Mouse (Mus musculus) CH12.LX (cell line): ENCODE measurements around the gene Gm27029. TPM values are rescaled to one million over a fixed set of nuclear protein-coding genes. Genes with fewer than 3 reads are reported as not detected.

Experiments used
- DNase-seq: peaks from one replicate; pipeline ENCODE4 v3.0.0-alpha.2; 2013; ENCODE audit errors: extremely low read depth
- H3K27ac ChIP-seq: 2 replicates; pipeline ENCODE4 v1.5.1; 2012; ENCODE audit warnings: low read depth, mild to moderate bottlenecking, control low read depth, moderate library complexity; ENCODE audit not compliant: insufficient read depth
- H3K27me3 ChIP-seq: replicated peaks from 2 replicates; pipeline ENCODE3; 2012; ENCODE audit warnings: inconsistent platforms
- H3K36me3 ChIP-seq, 2 experiments: replicated peaks in 1 of 2; 2 replicates each; pipeline versions ENCODE3 to v1.6.1; 2012; ENCODE audit warnings: inconsistent platforms in 1 of 2, low read length in 1 of 2, mild to moderate bottlenecking in 1 of 2, mixed read lengths in 1 of 2, moderate library complexity in 1 of 2; ENCODE audit not compliant: control insufficient read depth in 1 of 2, insufficient read depth in 1 of 2
- H3K4me1 ChIP-seq, 2 experiments: 2 replicates each; pipeline ENCODE4 v1.6.1; 2012; ENCODE audit warnings: inconsistent platforms in 1 of 2, moderate library complexity in 1 of 2; ENCODE audit not compliant: insufficient read depth in 2 of 2, control insufficient read depth in 1 of 2
- H3K4me2 ChIP-seq: 2 replicates; pipeline ENCODE4 v1.6.1; 2012; ENCODE audit warnings: low read depth, mild to moderate bottlenecking, control low read depth; ENCODE audit not compliant: poor library complexity, insufficient read depth, severe bottlenecking
- H3K4me3 ChIP-seq, 3 experiments: fragments of 150-350 bp in 1 of 3; sonication (generic) in 1 of 3; replicated peaks in 1 of 3; 2 replicates each; pipeline versions ENCODE3 to v1.5.1; 2011 to 2012; ENCODE audit warnings: low read depth in 2 of 3, low read length in 2 of 3, mild to moderate bottlenecking in 2 of 3, moderate library complexity in 2 of 3, control low read depth in 1 of 3, improper control_type of control experiment in 1 of 3, inconsistent platforms in 1 of 3, mixed read lengths in 1 of 3; ENCODE audit not compliant: poor library complexity in 1 of 3
- H3K79me2 ChIP-seq: replicated peaks from 2 replicates; pipeline ENCODE4 v1.6.1; 2012; ENCODE audit warnings: mild to moderate bottlenecking, moderate library complexity; ENCODE audit not compliant: control insufficient read depth, poor library complexity, insufficient read depth, severe bottlenecking; ENCODE audit errors: extremely low read depth
- H3K9ac ChIP-seq: 2 replicates; pipeline ENCODE4 v1.6.1; 2012; ENCODE audit warnings: low read depth, mild to moderate bottlenecking, control low read depth, moderate library complexity; ENCODE audit not compliant: insufficient read depth
- H3K9me3 ChIP-seq: replicated peaks from 2 replicates; pipeline ENCODE3; 2012; ENCODE audit warnings: low read length, inconsistent platforms, mixed read lengths
- CHD1 ChIP-seq: IDR thresholded peaks from 2 replicates; pipeline ENCODE4 v1.6.1; 2012; ENCODE audit warnings: low read depth, low read length, improper control_type of control experiment, inconsistent platforms
- CHD2 ChIP-seq: IDR thresholded peaks from 2 replicates; pipeline ENCODE4 v1.6.1; 2011; ENCODE audit warnings: low read length, improper control_type of control experiment
- GABPA ChIP-seq: IDR thresholded peaks from 2 replicates; pipeline ENCODE4 v1.6.1; 2012; ENCODE audit warnings: low read depth, low read length, improper control_type of control experiment, inconsistent platforms; ENCODE audit not compliant: insufficient replicate concordance
- IRF4 ChIP-seq: IDR thresholded peaks from 2 replicates; pipeline ENCODE4 v1.6.1; 2014; ENCODE audit warnings: low read depth, mild to moderate bottlenecking, inconsistent platforms, low read length, improper control_type of control experiment
- MAFK ChIP-seq: IDR thresholded peaks from 2 replicates; pipeline ENCODE4 v1.6.1; 2011; ENCODE audit warnings: low read length, improper control_type of control experiment; ENCODE audit not compliant: insufficient replicate concordance
- MAX ChIP-seq: IDR thresholded peaks from 2 replicates; pipeline ENCODE4 v1.6.1; 2011; ENCODE audit warnings: low read length, improper control_type of control experiment
- MEF2A ChIP-seq: IDR thresholded peaks from 2 replicates; pipeline ENCODE4 v1.6.1; 2014; ENCODE audit warnings: low read depth, mild to moderate bottlenecking, inconsistent platforms, low read length, improper control_type of control experiment, borderline replicate concordance
- MYC ChIP-seq: IDR thresholded peaks from 2 replicates; pipeline ENCODE4 v1.6.1; 2011; ENCODE audit warnings: low read depth, mild to moderate bottlenecking, improper control_type of control experiment, low read length
- NRF1 ChIP-seq: IDR thresholded peaks from 2 replicates; pipeline ENCODE4 v1.6.1; 2014; ENCODE audit warnings: low read depth, mild to moderate bottlenecking, inconsistent platforms, low read length, improper control_type of control experiment, moderate library complexity
- PAX5 ChIP-seq: IDR thresholded peaks from 2 replicates; pipeline ENCODE4 v1.6.1; 2012; ENCODE audit warnings: low read length, inconsistent platforms, mixed read lengths
- RAD21 ChIP-seq: IDR thresholded peaks from 2 replicates; pipeline ENCODE4 v1.6.1; 2011; ENCODE audit warnings: low read depth, mild to moderate bottlenecking, low read length, improper control_type of control experiment, moderate library complexity
- RCOR1 ChIP-seq: conservative IDR thresholded peaks from 2 replicates; pipeline ENCODE4 v1.6.1; 2012; ENCODE audit warnings: low read depth, mild to moderate bottlenecking, inconsistent platforms, low read length, improper control_type of control experiment
- USF1 ChIP-seq: IDR thresholded peaks from 2 replicates; pipeline ENCODE4 v1.6.1; 2014; ENCODE audit warnings: low read depth, mild to moderate bottlenecking, inconsistent platforms, low read length, improper control_type of control experiment
- USF2 ChIP-seq: conservative IDR thresholded peaks from 2 replicates; pipeline ENCODE4 v1.6.1; 2011; ENCODE audit warnings: low read depth, low read length, improper control_type of control experiment
- ZKSCAN1 ChIP-seq: IDR thresholded peaks from 2 replicates; pipeline ENCODE4 v1.6.1; 2012; ENCODE audit warnings: low read depth, inconsistent platforms, low read length, improper control_type of control experiment, borderline replicate concordance
- dilution Hi-C: fragments of 300-500 bp; cut with MboI; formaldehyde crosslinking; loops from 2 replicates; pipeline ENCODE4 v1.14.3; 2020; ENCODE audit warnings: low sequenced_read_pairs; ENCODE audit not compliant: extremely low pct_unique_long_range_greater_than_20kb, extremely low pct_ligation_motif_present
- in situ Hi-C: fragments of 300-500 bp; cut with MboI; formaldehyde crosslinking; loops from 3 replicates; pipeline ENCODE4 v1.14.3; 2019; ENCODE audit warnings: low sequenced_read_pairs, low pct_ligation_motif_present, low pct_unique_long_range_greater_than_20kb, mixed read lengths
- polyA plus RNA-seq: library from polyadenylated mRNA; unstranded; fragments of >175 nt; gene quantifications from 2 replicates; pipeline ENCODE4 v1.2.1, GENCODE M21; 2012; ENCODE audit warnings: low read depth; ENCODE audit not compliant: insufficient read length
- total RNA-seq, 2 experiments: library from RNA; depleted of rRNA; stranded (reverse); fragments of 300-350 nt in 1 of 2; fragments of >200 nt in 1 of 2; gene quantifications; 2 replicates each; pipeline ENCODE4 v1.2.3; 2012 to 2014

The Gm27029 gene
- total and polyA plus RNA-seq, 3 experiments: 1.7 to 8.3 (median 6.2) TPM

DNA sequence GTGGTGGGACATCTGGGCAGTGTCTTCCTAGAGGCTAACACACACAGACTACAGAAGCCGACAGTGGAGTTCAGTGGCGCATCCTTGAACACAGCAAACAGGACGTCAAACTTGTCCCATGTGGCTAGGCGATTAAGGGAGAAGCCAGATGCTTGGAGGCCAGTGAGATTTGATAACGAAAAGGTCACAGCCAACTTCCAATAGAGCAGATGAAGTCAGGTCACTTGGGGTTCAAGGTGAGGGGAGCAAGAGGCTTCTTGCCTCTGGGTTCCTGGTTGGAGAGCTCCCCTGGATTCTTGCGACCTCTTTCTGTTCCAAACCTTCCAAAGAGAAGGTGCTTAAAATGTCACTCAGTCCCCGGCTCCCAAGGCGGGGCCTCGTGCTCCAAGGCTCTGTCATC lies 64.8 kb downstream of the Gm27029 start:
- Histone ChIP-seq H3K4me2 (no peak overlapping the region), H3K4me1 (peaks cover 4 to 14% of the 10 kb centered on the region in 2 experiments; a peak in 3 of 4 replicates), H3K4me3 (no peak overlapping the region), H3K36me3 (no peaks in the 10 kb centered on the region), H3K27ac (no peak overlapping the region), H3K9me3 (no peaks in the 10 kb centered on the region), H3K27me3 (peaks cover 2% of the 10 kb centered on the region), H3K79me2 (no peaks in the 10 kb centered on the region), H3K9ac (no peak overlapping the region)
- in situ Hi-C loops: no loop called here
- TF ChIP-seq MAX (no peak), ZKSCAN1 (no peak), GABPA (no peak), CHD1 (no peak), MYC (no peak)
- TF ChIP-seq, all 38 proteins: peak for 0
- dilution Hi-C loops: no loop called here
- no peak for DNase-seq

DNA sequence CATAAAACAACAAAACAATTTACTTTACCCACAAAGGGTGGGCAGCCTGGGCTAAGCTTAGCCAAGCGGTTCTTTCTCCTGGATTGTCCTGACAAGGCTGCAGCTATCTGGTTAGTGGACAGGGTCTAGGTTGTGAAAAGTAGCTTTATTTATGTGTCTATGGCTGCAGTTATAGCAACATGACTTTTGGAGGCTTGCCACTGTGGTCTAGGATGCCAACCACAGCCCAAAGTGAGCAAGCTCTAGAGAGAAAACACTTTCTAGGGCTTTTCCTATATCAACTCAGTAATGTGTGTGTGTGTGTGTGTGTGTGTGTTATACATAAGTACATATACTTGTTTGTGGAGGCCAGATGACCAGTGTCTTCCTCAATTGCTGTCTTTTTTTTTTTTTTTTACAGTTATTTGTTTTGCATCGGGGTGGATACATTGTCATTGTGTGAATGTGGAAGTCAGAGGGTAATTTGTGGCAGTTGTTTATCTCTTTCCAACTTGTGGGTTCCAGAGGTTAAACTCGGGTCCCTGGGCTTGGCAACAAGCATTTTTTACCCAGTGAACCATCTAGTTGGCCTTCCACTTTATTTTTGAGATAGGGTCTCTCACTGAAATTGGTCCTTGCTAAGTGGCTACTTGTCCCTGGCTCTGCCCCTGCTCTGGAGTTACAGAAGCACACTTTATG lies 67.0 kb downstream of the Gm27029 start:
- dilution Hi-C loops: no loop called here
- no peak overlapping the region for H3K4me3 ChIP-seq
- TF ChIP-seq ZKSCAN1 (no peak), USF1 (no peak), MEF2A (no peak), USF2 (no peak), CHD2 (no peak), RAD21 (no peak), PAX5 (no peak), GABPA (no peak), IRF4 (no peak), RCOR1 (no peak), NRF1 (no peak), MAFK (no peak)
- TF ChIP-seq, all 38 proteins: peak for 0
- no peak for DNase-seq
- H3K27me3 ChIP-seq: peaks cover 2% of the 10 kb centered on the region
- no peaks in the 10 kb centered on the region for H3K36me3 ChIP-seq
- no peak overlapping the region for H3K27ac ChIP-seq
- H3K79me2 ChIP-seq: no peaks in the 10 kb centered on the region
- no peaks in the 10 kb centered on the region for H3K9me3 ChIP-seq
- no peak overlapping the region for H3K4me2 ChIP-seq
- H3K4me1 ChIP-seq: peaks cover 4 to 14% of the 10 kb centered on the region in 2 experiments; a peak in 3 of 4 replicates
- in situ Hi-C loops: no loop called here
- H3K9ac ChIP-seq: no peak overlapping the region

Other genes starting within 250 kb of the Gm27029 start
Only the 20 nearest of the 25 such genes appear.
- 102 and 132 TPM in 2 replicates for gene Vps25, start 171.1 kb downstream of the Gm27029 start, total RNA-seq (2012; rRNA removed)
- 97.7 and 105 TPM in 2 replicates for gene Vps25, start 171.1 kb downstream of the Gm27029 start, total RNA-seq (2014; rRNA removed)
- 210 and 211 TPM in 2 replicates for gene Vps25, start 171.1 kb downstream of the Gm27029 start, polyA plus RNA-seq
- gene Wnk4, start 164.2 kb downstream of the Gm27029 start, total RNA-seq (2012; rRNA removed): 0.85 and 1.2 TPM in 2 replicates
- 0.62 and 0.90 TPM in 2 replicates for gene Wnk4, start 164.2 kb downstream of the Gm27029 start, total RNA-seq (2014; rRNA removed)
- gene Wnk4, start 164.2 kb downstream of the Gm27029 start, polyA plus RNA-seq: 5.4 and 7.8 TPM in 2 replicates
- gene Cntd1, start 145.8 kb downstream of the Gm27029 start, total RNA-seq (2012; rRNA removed): 2.5 and 3.4 TPM in 2 replicates
- gene Cntd1, start 145.8 kb downstream of the Gm27029 start, total RNA-seq (2014; rRNA removed): 0.65 and 0.98 TPM in 2 replicates
- 0.85 and 0.96 TPM in 2 replicates for gene Cntd1, start 145.8 kb downstream of the Gm27029 start, polyA plus RNA-seq
- gene Coa3, start 145.7 kb downstream of the Gm27029 start, total RNA-seq (2012; rRNA removed): 285 TPM in 2 replicates
- gene Coa3, start 145.7 kb downstream of the Gm27029 start, total RNA-seq (2014; rRNA removed): 177 and 179 TPM in 2 replicates
- gene Coa3, start 145.7 kb downstream of the Gm27029 start, polyA plus RNA-seq: 113 and 117 TPM in 2 replicates
- 280 and 282 TPM in 2 replicates for gene Becn1, start 122.5 kb downstream of the Gm27029 start, total RNA-seq (2012; rRNA removed)
- 207 and 224 TPM in 2 replicates for gene Becn1, start 122.5 kb downstream of the Gm27029 start, total RNA-seq (2014; rRNA removed)
- 177 and 237 TPM in 2 replicates for gene Becn1, start 122.5 kb downstream of the Gm27029 start, polyA plus RNA-seq
- gene Psme3, start 108.6 kb downstream of the Gm27029 start, total RNA-seq (2012; rRNA removed): 86.1 and 108 TPM in 2 replicates
- gene Psme3, start 108.6 kb downstream of the Gm27029 start, total RNA-seq (2014; rRNA removed): 199 and 208 TPM in 2 replicates
- 496 and 527 TPM in 2 replicates for gene Psme3, start 108.6 kb downstream of the Gm27029 start, polyA plus RNA-seq
- gene Aoc2, start 99.7 kb downstream of the Gm27029 start, total RNA-seq (2012; rRNA removed): 5.0 and 5.5 TPM in 2 replicates
- gene Aoc2, start 99.7 kb downstream of the Gm27029 start, total RNA-seq (2014; rRNA removed): 3.6 and 4.3 TPM in 2 replicates
- 10.7 and 12.1 TPM in 2 replicates for gene Aoc2, start 99.7 kb downstream of the Gm27029 start, polyA plus RNA-seq
- gene Aoc3, start 94.2 kb downstream of the Gm27029 start, total RNA-seq (2012; rRNA removed): 0.25 and 0.29 TPM in 2 replicates
- gene Aoc3, start 94.2 kb downstream of the Gm27029 start, total RNA-seq (2014; rRNA removed): 0.28 and 0.30 TPM in 2 replicates
- 0.86 and 0.99 TPM in 2 replicates for gene Aoc3, start 94.2 kb downstream of the Gm27029 start, polyA plus RNA-seq
- 0.08 TPM in 1 of 2 replicates, not detected in the other for gene G6pc, start 57.2 kb downstream of the Gm27029 start, total RNA-seq (2012; rRNA removed)
- gene G6pc, start 57.2 kb downstream of the Gm27029 start, total RNA-seq (2014; rRNA removed): not detected in 2 replicates
- gene G6pc, start 57.2 kb downstream of the Gm27029 start, polyA plus RNA-seq: not detected in 2 replicates
- gene Aarsd1, start 7.2 kb downstream of the Gm27029 start, total RNA-seq (2012; rRNA removed): 133 and 134 TPM in 2 replicates
- gene Aarsd1, start 7.2 kb downstream of the Gm27029 start, total RNA-seq (2014; rRNA removed): 78.2 and 81.5 TPM in 2 replicates
- gene Aarsd1, start 7.2 kb downstream of the Gm27029 start, polyA plus RNA-seq: 84.5 and 99.8 TPM in 2 replicates
- 10.1 and 10.7 TPM in 2 replicates for gene Rundc1, start 289 bp upstream of the Gm27029 start, total RNA-seq (2012; rRNA removed)
- gene Rundc1, start 289 bp upstream of the Gm27029 start, total RNA-seq (2014; rRNA removed): 6.4 and 6.8 TPM in 2 replicates
- gene Rundc1, start 289 bp upstream of the Gm27029 start, polyA plus RNA-seq: 12.7 and 13.5 TPM in 2 replicates
- 2.3 and 2.4 TPM in 2 replicates for gene Ptges3l, start 537 bp upstream of the Gm27029 start, total RNA-seq (2012; rRNA removed)
- 1.9 and 2.3 TPM in 2 replicates for gene Ptges3l, start 537 bp upstream of the Gm27029 start, total RNA-seq (2014; rRNA removed)
- gene Ptges3l, start 537 bp upstream of the Gm27029 start, polyA plus RNA-seq: 2.2 and 3.0 TPM in 2 replicates
- 3,039 and 3,055 TPM in 2 replicates for gene Rpl27, start 17.5 kb upstream of the Gm27029 start, total RNA-seq (2012; rRNA removed)
- gene Rpl27, start 17.5 kb upstream of the Gm27029 start, total RNA-seq (2014; rRNA removed): 5,415 and 5,728 TPM in 2 replicates
- gene Rpl27, start 17.5 kb upstream of the Gm27029 start, polyA plus RNA-seq: 881 and 909 TPM in 2 replicates
- gene Ifi35, start 23.6 kb upstream of the Gm27029 start, total RNA-seq (2012; rRNA removed): 49.3 and 59.3 TPM in 2 replicates
- gene Ifi35, start 23.6 kb upstream of the Gm27029 start, total RNA-seq (2014; rRNA removed): 74.9 and 79.1 TPM in 2 replicates
- 63.7 and 67.6 TPM in 2 replicates for gene Ifi35, start 23.6 kb upstream of the Gm27029 start, polyA plus RNA-seq
- gene Rnd2, start 40.2 kb upstream of the Gm27029 start, total RNA-seq (2012; rRNA removed): 2.8 and 3.4 TPM in 2 replicates
- 1.1 and 1.4 TPM in 2 replicates for gene Rnd2, start 40.2 kb upstream of the Gm27029 start, total RNA-seq (2014; rRNA removed)
- gene Rnd2, start 40.2 kb upstream of the Gm27029 start, polyA plus RNA-seq: 4.5 and 4.6 TPM in 2 replicates
- 20.2 and 29.9 TPM in 2 replicates for gene Vat1, start 41.4 kb upstream of the Gm27029 start, total RNA-seq (2012; rRNA removed)
- gene Vat1, start 41.4 kb upstream of the Gm27029 start, total RNA-seq (2014; rRNA removed): 14.5 and 14.9 TPM in 2 replicates
- gene Vat1, start 41.4 kb upstream of the Gm27029 start, polyA plus RNA-seq: 46.0 and 49.4 TPM in 2 replicates
- gene Brca1, start 127.2 kb upstream of the Gm27029 start, total RNA-seq (2012; rRNA removed): 33.0 and 37.4 TPM in 2 replicates
- gene Brca1, start 127.2 kb upstream of the Gm27029 start, total RNA-seq (2014; rRNA removed): 37.5 and 41.4 TPM in 2 replicates
- 31.1 and 31.3 TPM in 2 replicates for gene Brca1, start 127.2 kb upstream of the Gm27029 start, polyA plus RNA-seq
- gene Nbr1, start 127.4 kb upstream of the Gm27029 start, total RNA-seq (2012; rRNA removed): 39.4 and 52.2 TPM in 2 replicates
- gene Nbr1, start 127.4 kb upstream of the Gm27029 start, total RNA-seq (2014; rRNA removed): 44.7 and 48.3 TPM in 2 replicates
- gene Nbr1, start 127.4 kb upstream of the Gm27029 start, polyA plus RNA-seq: 39.3 and 44.8 TPM in 2 replicates
- gene Tmem106a, start 157.4 kb upstream of the Gm27029 start, total RNA-seq (2012; rRNA removed): 1.4 and 2.2 TPM in 2 replicates
- 2.6 and 2.8 TPM in 2 replicates for gene Tmem106a, start 157.4 kb upstream of the Gm27029 start, total RNA-seq (2014; rRNA removed)
- gene Tmem106a, start 157.4 kb upstream of the Gm27029 start, polyA plus RNA-seq: 6.8 and 9.1 TPM in 2 replicates
- gene Gm11634, start 174.5 kb upstream of the Gm27029 start, total RNA-seq (2012; rRNA removed): not detected in 2 replicates
- not detected in 2 replicates for gene Gm11634, start 174.5 kb upstream of the Gm27029 start, total RNA-seq (2014; rRNA removed)
- gene Gm11634, start 174.5 kb upstream of the Gm27029 start, polyA plus RNA-seq: not detected in 2 replicates